Mouse (Mus musculus) neural tube, embryonic 15.5 days (tissue): ENCODE data around the gene Hmces. TPM values are rescaled to one million over a fixed set of nuclear protein-coding genes. Genes with fewer than 3 reads are reported as not detected.

ENCODE experiments used
- ATAC-seq: fragments of 200-750 bp; cut with Nextera tagmentation; 2 replicates; pipeline ENCODE4 v1.8.0; 2017; ENCODE audit warnings: mild to moderate bottlenecking, moderate TSS enrichment, moderate library complexity; ENCODE audit not compliant: low FRiP score
- H3K27ac ChIP-seq: fragments of 300-500 bp; sonication (generic); replicated peaks from 2 replicates; pipeline ENCODE4 v1.5.1; 2015; ENCODE audit warnings: mild to moderate bottlenecking, inconsistent platforms
- H3K27me3 ChIP-seq: fragments of 300-500 bp; sonication (generic); replicated peaks from 2 replicates; pipeline ENCODE4 v1.6.1; 2015; ENCODE audit warnings: inconsistent platforms
- H3K36me3 ChIP-seq: fragments of 300-500 bp; sonication (generic); 2 replicates; pipeline ENCODE4 v1.6.1; 2015; ENCODE audit warnings: inconsistent platforms
- H3K4me1 ChIP-seq: fragments of 300-500 bp; sonication (generic); 2 replicates; pipeline ENCODE4 v1.6.1; 2015; ENCODE audit warnings: inconsistent platforms
- H3K4me2 ChIP-seq: fragments of 300-500 bp; sonication (generic); 2 replicates; pipeline ENCODE4 v1.6.1; 2015; ENCODE audit warnings: inconsistent platforms, mild to moderate bottlenecking, moderate library complexity
- H3K4me3 ChIP-seq: fragments of 300-500 bp; sonication (generic); replicated peaks from 2 replicates; pipeline ENCODE4 v1.5.1; 2015; ENCODE audit warnings: mild to moderate bottlenecking, inconsistent platforms
- H3K9ac ChIP-seq: fragments of 300-500 bp; sonication (generic); replicated peaks from 2 replicates; pipeline ENCODE4 v1.6.1; 2015; ENCODE audit warnings: mild to moderate bottlenecking, inconsistent platforms
- H3K9me3 ChIP-seq: fragments of 300-500 bp; sonication (generic); replicated peaks from 2 replicates; pipeline ENCODE4 v1.6.1; 2016; ENCODE audit warnings: inconsistent platforms
- WGBS: fragments of 180-500 bp; shearing (Covaris S2); methylation state at CpG from one replicate; pipeline ENCODE4 v1.1.7; 2015; ENCODE audit warnings: mixed read lengths; 5-methylcytosine and 5-hydroxymethylcytosine counted together
- polyA plus RNA-seq: library from polyadenylated mRNA; unstranded; fragments of >200 nt; fragmentation: Nextera tagmentation; extraction: Ambion mirVana; gene quantifications from 2 replicates; pipeline ENCODE4 v1.2.1, GENCODE M21; 2015

Hmces gene
- polyA plus RNA-seq, result 43.0 and 44.0 TPM in 2 replicates

DNA sequence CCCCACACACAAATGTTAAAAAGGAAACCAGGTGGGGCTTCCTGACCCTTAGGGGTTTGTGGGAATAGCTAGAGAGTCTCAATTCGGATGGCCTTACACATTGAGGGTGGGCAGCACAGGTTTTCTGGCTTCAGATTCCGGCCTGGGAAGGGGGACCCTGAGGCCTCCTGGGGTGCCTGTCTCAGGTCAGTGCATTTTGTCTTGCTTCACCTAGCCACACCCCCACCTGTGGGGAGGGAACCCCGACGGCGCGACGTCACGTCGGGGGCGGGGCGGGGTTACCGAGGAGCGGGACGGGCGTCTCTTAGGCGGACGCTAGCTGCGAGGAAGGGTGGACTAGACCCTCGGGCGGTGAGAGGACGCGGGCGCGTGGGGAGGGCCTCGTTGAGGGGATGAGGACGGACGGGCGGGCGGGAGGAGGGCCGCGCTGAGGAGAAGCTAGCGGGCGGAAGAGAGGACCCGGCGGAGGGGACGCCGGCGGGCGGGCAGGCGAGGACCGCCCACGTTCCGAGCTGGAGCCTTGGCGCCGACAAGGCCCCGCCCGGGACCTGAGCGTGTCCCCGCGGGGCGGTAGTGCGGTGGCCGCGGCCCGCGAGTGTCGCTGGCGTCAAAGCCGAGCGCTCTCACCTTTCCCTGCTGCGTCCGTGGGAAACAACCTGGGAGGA is at the start of gene Hmces:
Hmces (plus strand) TSS at position 275 of the 665 bp plus-strand sequence.
- Histone ChIP-seq H3K36me3 (peaks cover 62% of the 10 kb centered on the region), H3K27ac (peak within 1 kb of the TSS; percentile 85), H3K9me3 (no peaks in the 10 kb centered on the region), H3K4me2 (peak within 1 kb of the TSS; percentile 83), H3K27me3 (no peaks in the 10 kb centered on the region), H3K4me3 (peak within 1 kb of the TSS; percentile 87), H3K9ac (peak within 1 kb of the TSS; percentile 83), H3K4me1 (peaks cover 25% of the 10 kb centered on the region)
- WGBS, result under 1% methylated on average over 57 of the region's 62 CpGs
- peak; percentile 95 for ATAC-seq

DNA sequence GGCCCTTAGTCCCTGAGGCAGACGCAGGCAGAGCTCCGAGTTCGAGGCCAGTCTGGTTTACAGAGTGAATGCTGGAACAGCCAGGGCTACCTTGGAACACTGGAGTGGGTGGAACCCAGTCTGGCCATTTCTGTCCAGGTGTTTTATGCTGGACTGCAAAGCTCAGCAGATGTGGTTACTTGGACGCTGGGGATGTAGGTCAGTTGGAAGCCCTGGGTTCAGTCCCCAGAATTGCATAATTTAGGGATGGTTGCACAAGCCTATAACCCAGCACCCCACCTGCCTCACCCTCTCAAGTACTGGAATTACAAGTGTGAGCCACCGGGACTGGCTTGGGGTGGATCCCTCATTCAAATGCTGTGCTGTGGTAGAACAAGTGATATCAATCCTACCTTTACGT is 47.5 kb upstream of the Hmces start:
- 87% methylated on average over 6 of the region's 6 CpGs for WGBS
- Histone ChIP-seq H3K27me3 (no peaks in the 10 kb centered on the region), H3K4me3 (no peak overlapping the region), H3K9ac (no peak overlapping the region), H3K4me2 (no peak overlapping the region), H3K4me1 (no peaks in the 10 kb centered on the region), H3K36me3 (no peaks in the 10 kb centered on the region), H3K9me3 (no peaks in the 10 kb centered on the region), H3K27ac (no peak overlapping the region)
- ATAC-seq, result no peak

DNA sequence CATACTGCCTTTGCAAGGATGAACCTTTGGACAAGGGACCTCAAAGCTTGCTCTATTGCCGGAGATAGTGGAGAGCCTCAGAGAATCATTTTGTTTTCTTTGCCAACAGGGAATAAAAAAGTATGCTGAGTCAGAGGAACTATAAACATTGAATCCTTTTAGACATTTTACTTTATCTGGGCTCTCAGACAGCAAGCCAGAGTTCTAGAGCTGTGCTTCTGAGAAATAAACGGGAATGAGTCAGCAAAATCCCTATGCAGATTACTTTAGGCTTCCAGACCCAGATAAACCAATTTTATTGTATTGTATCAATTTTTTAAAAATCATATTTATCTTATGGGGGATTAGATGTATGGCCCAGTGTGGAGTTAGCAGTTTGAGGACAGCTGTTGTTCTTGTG is 46.5 kb upstream of the Hmces start:
- Histone ChIP-seq H3K9me3 (no peaks in the 10 kb centered on the region), H3K9ac (no peak overlapping the region), H3K4me3 (no peak overlapping the region), H3K4me2 (no peak overlapping the region), H3K27me3 (no peaks in the 10 kb centered on the region), H3K36me3 (no peaks in the 10 kb centered on the region), H3K4me1 (no peaks in the 10 kb centered on the region), H3K27ac (no peak overlapping the region)
- WGBS, result 82% methylated on average over 2 of the region's 2 CpGs
- no peak for ATAC-seq

DNA sequence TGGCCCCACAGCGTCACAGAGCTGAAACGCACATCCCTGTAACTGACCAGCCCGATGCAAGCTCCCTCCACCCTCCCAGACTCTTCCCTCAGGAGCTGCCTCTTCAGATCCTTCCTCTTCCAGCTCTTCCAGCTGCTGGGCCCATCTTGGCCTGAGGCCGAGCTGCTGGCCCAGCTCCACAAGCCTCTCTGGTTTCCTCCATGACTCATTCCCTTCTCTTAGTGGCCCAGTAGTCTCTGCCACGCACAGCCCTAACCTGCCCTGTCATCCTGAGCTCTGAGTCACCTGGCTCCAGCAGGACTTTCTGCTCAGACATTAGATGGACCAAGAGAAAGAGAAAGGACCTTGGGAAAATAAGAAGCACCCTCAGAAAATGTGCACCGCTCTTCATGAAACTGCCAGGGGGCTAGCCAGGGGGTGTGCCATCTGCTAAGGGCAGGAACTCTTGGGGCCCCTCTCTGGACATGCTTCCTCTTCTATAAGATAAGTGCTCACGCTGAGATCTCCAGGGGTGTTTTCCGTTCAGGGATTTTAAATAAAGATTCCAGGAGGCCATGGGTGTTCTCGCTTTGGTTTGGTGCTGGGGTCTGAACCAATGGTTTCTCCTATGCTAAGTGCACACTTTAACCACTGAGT is 44.7 kb upstream of the Hmces start:
- ATAC-seq, result no peak
- no peak overlapping the region for H3K9ac ChIP-seq
- no peaks in the 10 kb centered on the region for H3K36me3 ChIP-seq
- H3K27ac ChIP-seq, result no peak overlapping the region
- H3K27me3 ChIP-seq, result no peaks in the 10 kb centered on the region
- H3K4me3 ChIP-seq, result no peak overlapping the region
- H3K4me1 ChIP-seq, result no peaks in the 10 kb centered on the region
- no peaks in the 10 kb centered on the region for H3K9me3 ChIP-seq
- 84% methylated on average over 9 of the region's 9 CpGs for WGBS
- H3K4me2 ChIP-seq, result no peak overlapping the region

DNA sequence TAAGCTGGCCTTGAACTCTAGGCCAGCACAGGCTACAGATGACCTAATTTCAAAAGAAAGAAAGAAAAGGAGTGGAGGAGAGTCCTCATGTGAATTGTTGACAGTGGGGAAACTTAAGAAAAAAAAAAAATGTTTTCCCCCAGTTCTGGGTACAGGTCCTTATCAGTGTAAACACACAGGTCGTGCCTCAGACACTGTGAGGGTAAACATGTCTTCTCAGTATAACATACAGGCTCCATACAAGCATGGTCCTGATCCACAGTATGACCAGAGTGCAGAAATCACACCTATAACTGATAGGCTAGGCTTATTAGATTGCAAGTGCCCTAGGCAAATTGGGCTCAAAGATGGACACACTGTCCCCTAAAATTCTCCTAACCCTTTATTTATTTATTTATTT is 43.3 kb upstream of the Hmces start:
- WGBS, result 78% methylated on average over 1 of the region's 1 CpGs
- no peaks in the 10 kb centered on the region for H3K4me1 ChIP-seq
- no peak overlapping the region for H3K4me2 ChIP-seq
- no peaks in the 10 kb centered on the region for H3K36me3 ChIP-seq
- H3K27ac ChIP-seq, result no peak overlapping the region
- no peak overlapping the region for H3K9ac ChIP-seq
- no peak overlapping the region for H3K4me3 ChIP-seq
- H3K9me3 ChIP-seq, result no peaks in the 10 kb centered on the region
- ATAC-seq, result no peak
- no peaks in the 10 kb centered on the region for H3K27me3 ChIP-seq

DNA sequence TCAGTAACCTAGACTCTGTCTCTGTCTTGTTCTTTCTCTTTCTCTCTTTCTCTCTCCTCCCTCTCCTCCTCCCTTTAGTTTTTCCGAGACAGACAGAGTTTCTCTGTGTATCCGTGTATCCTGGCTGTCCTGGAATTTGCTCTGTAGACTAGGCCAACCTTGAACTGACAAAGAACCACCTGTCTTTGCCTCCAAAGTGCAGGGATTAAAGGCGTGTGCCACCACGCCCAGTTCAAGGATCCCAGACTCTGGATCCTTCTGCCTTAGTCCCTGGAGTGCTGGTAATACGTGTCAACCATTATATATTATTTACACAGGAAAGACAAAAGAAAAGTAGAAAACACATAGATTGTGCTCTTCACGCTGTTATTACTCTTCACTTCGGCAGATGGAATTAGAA is 42.5 kb upstream of the Hmces start:
- ATAC-seq, result no peak
- H3K27ac ChIP-seq, result no peak overlapping the region
- no peaks in the 10 kb centered on the region for H3K4me1 ChIP-seq
- no peak overlapping the region for H3K9ac ChIP-seq
- no peak overlapping the region for H3K4me2 ChIP-seq
- H3K27me3 ChIP-seq, result no peaks in the 10 kb centered on the region
- H3K4me3 ChIP-seq, result no peak overlapping the region
- no peaks in the 10 kb centered on the region for H3K36me3 ChIP-seq
- WGBS, result 86% methylated on average over 7 of the region's 7 CpGs
- no peaks in the 10 kb centered on the region for H3K9me3 ChIP-seq

DNA sequence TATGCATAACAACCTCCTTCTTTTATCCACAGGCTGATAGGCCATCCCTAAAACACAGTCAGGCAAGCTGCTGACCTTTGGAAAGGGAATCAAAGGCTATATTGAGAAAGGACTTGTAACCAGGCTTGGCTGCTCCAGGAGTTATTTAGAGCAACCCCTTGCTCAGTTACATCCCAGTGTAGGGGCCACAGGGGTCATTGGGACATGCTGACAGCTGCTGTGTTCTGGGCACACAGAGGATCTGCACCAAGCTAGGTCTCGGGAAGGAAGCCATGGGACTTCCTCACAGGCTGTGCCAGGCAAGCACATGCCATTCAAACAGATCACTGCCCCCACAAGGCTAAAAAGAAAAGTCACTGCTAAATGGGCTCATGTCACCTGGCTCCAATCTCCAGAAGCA is 40.6 kb upstream of the Hmces start:
- Histone ChIP-seq H3K4me1 (no peaks in the 10 kb centered on the region), H3K4me3 (no peak overlapping the region), H3K9me3 (no peaks in the 10 kb centered on the region), H3K36me3 (no peaks in the 10 kb centered on the region), H3K4me2 (no peak overlapping the region), H3K27me3 (no peaks in the 10 kb centered on the region), H3K27ac (no peak overlapping the region), H3K9ac (no peak overlapping the region)
- no peak for ATAC-seq
- WGBS, result 50% methylated on average over 1 of the region's 1 CpGs

DNA sequence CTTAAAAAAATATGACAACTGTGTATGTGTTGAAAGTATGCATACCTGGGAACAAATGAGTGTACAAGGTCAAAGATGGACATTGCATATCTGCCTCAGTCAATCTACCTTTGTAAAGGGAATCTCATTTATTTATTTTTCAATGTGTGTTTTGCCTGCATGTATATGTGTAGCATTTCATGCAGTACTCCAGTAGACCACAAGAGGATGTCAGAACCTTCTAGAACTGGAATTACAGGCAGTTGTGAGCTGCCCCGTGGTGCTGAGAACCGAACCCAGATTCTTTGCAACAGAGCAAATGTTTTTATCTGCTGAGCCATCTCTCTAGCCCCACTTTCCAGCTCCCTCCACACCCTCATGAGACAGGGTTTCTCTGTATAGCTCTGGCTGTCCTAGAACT is 39.8 kb upstream of the Hmces start:
- no peaks in the 10 kb centered on the region for H3K36me3 ChIP-seq
- no peaks in the 10 kb centered on the region for H3K9me3 ChIP-seq
- no peak overlapping the region for H3K9ac ChIP-seq
- H3K4me3 ChIP-seq, result no peak overlapping the region
- WGBS, result 88% methylated on average over 2 of the region's 2 CpGs
- no peak overlapping the region for H3K27ac ChIP-seq
- H3K4me1 ChIP-seq, result no peaks in the 10 kb centered on the region
- no peak for ATAC-seq
- H3K4me2 ChIP-seq, result no peak overlapping the region
- no peaks in the 10 kb centered on the region for H3K27me3 ChIP-seq

DNA sequence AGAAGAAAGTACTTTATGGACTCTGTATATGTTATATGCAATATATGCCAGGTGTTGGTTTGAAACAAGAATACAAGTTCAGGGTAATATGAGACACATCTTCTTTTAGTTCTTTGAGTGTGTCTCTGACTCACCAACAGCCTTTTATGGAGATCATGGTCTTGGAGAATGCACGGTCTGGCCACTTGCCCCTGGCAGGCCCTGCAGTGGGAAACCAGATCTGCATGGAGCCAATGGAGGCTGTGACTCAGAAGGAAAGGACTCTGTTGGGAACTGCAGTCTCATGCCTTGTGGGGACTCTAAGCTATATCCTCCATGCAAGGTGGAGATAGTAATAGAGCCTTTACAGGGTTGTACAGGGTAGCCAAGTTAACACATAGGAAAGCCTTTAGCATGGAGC is 38.7 kb upstream of the Hmces start:
- 83% methylated on average over 1 of the region's 1 CpGs for WGBS
- no peak for ATAC-seq

DNA sequence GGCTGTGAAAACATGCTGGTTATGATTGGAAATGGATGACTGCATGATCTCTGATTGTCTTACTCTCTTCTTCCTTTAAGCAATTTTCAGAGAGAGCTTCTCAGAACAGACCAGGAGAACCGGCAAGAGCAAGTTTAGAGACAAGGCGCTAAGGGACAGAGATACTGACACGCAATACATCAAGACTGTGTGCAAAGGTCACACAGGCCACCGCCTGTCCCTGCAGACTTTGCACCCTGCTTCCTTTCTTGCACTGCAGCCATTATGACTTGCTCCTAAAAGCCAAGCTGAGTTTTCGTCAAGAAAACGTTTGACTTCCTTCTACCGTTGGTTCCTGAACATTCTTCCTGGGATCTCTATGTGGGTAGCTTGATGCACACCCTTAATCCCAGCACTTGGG is 38.2 kb upstream of the Hmces start:
- Histone ChIP-seq H3K4me2 (no peak overlapping the region), H3K36me3 (no peaks in the 10 kb centered on the region), H3K9ac (no peak overlapping the region), H3K4me3 (no peak overlapping the region), H3K27me3 (no peaks in the 10 kb centered on the region), H3K4me1 (no peaks in the 10 kb centered on the region), H3K27ac (no peak overlapping the region), H3K9me3 (no peaks in the 10 kb centered on the region)
- no peak for ATAC-seq
- WGBS, result 91% methylated on average over 7 of the region's 7 CpGs

More for the DNA sequence above, 38.7 kb upstream of the Hmces start:
- no peaks in the 10 kb centered on the region for H3K27me3 ChIP-seq
- no peak overlapping the region for H3K4me3 ChIP-seq
- H3K27ac ChIP-seq, result no peak overlapping the region
- no peak overlapping the region for H3K9ac ChIP-seq
- H3K9me3 ChIP-seq, result no peaks in the 10 kb centered on the region
- H3K4me1 ChIP-seq, result no peaks in the 10 kb centered on the region
- H3K4me2 ChIP-seq, result no peak overlapping the region
- no peaks in the 10 kb centered on the region for H3K36me3 ChIP-seq

DNA sequence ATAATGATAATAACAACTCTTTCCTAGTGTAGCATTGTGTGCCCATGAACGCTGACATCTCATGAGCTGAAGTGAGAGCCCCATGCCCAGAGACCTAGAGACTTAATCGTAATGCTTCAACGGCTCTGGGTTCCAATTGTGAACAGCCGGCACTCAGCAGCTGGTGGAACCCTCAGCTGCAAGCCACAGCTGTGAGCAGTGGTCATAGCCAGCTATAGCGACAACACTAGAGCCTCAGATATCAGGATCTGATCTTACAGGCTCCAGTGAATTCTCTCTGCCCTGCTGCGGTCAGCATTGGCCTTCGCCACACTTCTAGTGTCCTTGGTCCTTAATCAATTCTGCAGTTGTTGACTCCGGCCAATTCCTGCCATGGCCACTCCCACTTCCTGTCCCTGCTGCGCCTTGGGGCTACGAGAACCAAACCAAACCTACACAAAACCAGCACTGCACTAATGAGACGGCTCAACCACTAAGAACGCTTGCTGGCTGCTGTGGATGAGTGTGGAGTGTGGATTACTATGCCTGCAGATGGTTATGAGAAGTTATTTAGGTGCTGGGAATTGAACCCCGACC is 37.6 kb upstream of the Hmces start:
- Histone ChIP-seq H3K36me3 (no peaks in the 10 kb centered on the region), H3K9me3 (no peaks in the 10 kb centered on the region), H3K4me1 (no peaks in the 10 kb centered on the region), H3K4me3 (no peak overlapping the region), H3K27me3 (no peaks in the 10 kb centered on the region), H3K9ac (no peak overlapping the region), H3K4me2 (no peak overlapping the region), H3K27ac (no peak overlapping the region)
- no peak for ATAC-seq
- WGBS, result 81% methylated on average over 13 of the region's 13 CpGs

DNA sequence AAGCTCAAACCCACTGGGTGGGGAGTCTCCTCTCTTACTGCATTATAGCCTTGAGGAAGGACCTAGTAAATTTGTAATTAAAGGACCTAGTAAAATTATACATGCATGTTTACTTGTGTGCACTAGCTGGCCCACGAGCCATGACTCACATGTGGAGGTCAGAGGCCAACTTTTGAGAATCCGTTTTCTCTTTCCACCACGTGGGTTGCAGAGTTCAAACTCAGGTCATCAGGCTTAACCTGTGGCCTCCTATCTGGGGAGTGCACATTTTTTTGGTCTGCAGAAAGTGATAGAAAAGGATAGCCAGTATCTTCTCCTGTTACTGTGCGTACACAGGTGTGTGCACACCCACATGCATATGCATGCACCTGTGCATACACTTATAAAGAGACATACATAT is 34.7 kb upstream of the Hmces start:
- Histone ChIP-seq H3K4me1 (no peaks in the 10 kb centered on the region), H3K36me3 (no peaks in the 10 kb centered on the region), H3K9ac (no peak overlapping the region), H3K9me3 (no peaks in the 10 kb centered on the region), H3K4me2 (no peak overlapping the region), H3K4me3 (no peak overlapping the region), H3K27me3 (no peaks in the 10 kb centered on the region), H3K27ac (no peak overlapping the region)
- WGBS, result 55% methylated on average over 4 of the region's 4 CpGs
- ATAC-seq, result no peak
